Mouse (Mus musculus): ENCODE measurements at regions not wholly inside any gene's neighbourhood (a gene's known extent, or its start where the extent isn't known, plus 50 kb on each side); places are given as distances from the start of the nearest gene placed in this dataset.

DNA sequence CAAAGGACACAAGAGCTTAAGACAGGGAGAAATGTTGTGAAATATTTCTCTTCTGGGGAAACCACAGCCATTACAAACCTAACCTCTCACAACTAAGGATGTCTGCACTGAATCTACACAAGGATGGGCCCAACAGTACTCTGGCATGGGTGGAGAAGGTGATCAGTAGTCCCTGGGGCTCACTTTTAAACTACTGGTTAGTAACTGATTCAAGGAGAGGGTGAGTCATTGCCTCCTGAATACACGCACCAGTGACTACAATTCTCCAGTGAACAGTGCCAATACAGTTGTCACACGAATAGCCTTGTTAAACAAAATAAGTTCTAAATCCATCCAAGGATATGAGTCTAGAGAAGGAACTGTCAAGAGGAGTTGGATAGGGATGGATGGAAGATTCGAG is 232.6 kb upstream of the Gm21830 start:
- Histone ChIP-seq H3K27ac (ENCODE audit: low read depth) (no peak overlapping the region), H3K9ac (no peak overlapping the region), H3K9me3 (ENCODE audit: low read depth, low read length) (no peaks in the 10 kb centered on the region), H3K4me1 (ENCODE audit: insufficient read depth) (no peaks in the 10 kb centered on the region), H3K4me3 (ENCODE audit: low read depth, low read length) (no peak overlapping the region), H3K4me2 (no peak overlapping the region), H3K27me3 (ENCODE audit: insufficient read depth, low read length) (no peaks in the 10 kb centered on the region), H3K36me3 (ENCODE audit: insufficient read depth) (no peaks in the 10 kb centered on the region)
- DNase-seq (no peak), ATAC-seq (ENCODE audit: insufficient read depth) (no peak)
- no peak for TF ChIP-seq CTCF (IDR thresholded peaks at IDR 0.05; ENCODE audit: low read depth)
- 72% methylated on average over 3 of the region's 3 CpGs for WGBS

- Histone ChIP-seq H3K9ac (no peak overlapping the region), H3K27me3 (ENCODE audit: insufficient read depth, low read length) (no peaks in the 10 kb centered on the region), H3K4me2 (no peak overlapping the region), H3K9me3 (ENCODE audit: low read depth, low read length) (no peaks in the 10 kb centered on the region), H3K4me1 (ENCODE audit: insufficient read depth) (no peaks in the 10 kb centered on the region), H3K27ac (ENCODE audit: low read depth) (no peak overlapping the region), H3K4me3 (ENCODE audit: low read depth, low read length) (no peak overlapping the region), H3K36me3 (ENCODE audit: insufficient read depth) (no peaks in the 10 kb centered on the region)
- no peak for ATAC-seq (ENCODE audit: insufficient read depth)
- no peak for TF ChIP-seq CTCF (IDR thresholded peaks at IDR 0.05; ENCODE audit: low read depth)
- no peak for DNase-seq
- 73% methylated on average over 2 of the region's 2 CpGs for WGBS
Measured at GRCm38 (mm10) chr2:67221061-67221802, 192.3 kb upstream of the Gm21830 start.

DNA sequence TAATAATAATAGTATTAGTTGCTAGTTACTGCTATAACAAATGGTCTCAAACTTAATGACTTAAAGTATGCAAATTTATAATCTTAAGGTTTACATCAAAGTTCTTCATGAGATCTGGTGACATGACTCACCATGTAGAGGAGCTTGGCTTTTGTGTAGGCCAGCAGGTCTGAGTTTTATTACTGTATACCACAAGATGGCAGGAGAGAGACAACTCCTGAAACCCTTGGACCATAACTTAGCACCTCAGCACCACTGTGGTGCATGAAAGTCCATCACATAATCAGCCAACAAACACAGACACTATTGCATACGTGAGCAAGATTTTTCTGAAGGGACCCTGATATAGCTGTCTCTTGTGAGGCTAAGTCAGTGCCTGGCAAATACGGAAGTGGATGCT is 187.2 kb upstream of the Gm21830 start:
- 79% methylated on average over 2 of the region's 2 CpGs for WGBS
- peak; percentile 42 for TF ChIP-seq CTCF (IDR thresholded peaks at IDR 0.05; ENCODE audit: low read depth)

DNA sequence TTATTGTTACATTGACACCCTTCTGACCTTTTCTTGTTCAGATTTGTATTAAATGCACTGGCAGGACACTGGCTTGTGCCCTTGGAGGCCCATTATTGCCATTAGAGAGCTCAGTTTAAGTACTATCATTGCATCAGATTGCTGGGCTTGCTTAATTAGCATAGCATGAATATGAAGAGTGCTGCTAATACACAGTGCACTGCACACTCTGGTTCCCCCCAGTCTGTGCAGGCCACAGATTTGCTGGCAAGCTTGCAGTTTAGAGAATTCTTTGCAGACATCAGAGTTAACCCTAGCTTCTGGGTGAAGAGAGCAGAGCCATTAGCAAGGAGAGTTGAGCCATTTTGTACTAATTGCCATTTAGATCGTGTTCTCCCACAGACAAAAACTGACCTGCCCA is 156.1 kb upstream of the Gm21830 start:
- H3K27ac ChIP-seq (ENCODE audit: low read depth), result no peak overlapping the region
- no peaks in the 10 kb centered on the region for H3K36me3 ChIP-seq (ENCODE audit: insufficient read depth)
- DNase-seq, result no peak
- H3K4me3 ChIP-seq (ENCODE audit: low read depth, low read length), result no peak overlapping the region
- no peak for TF ChIP-seq CTCF (IDR thresholded peaks at IDR 0.05; ENCODE audit: low read depth)
- H3K4me2 ChIP-seq, result no peak overlapping the region
- no peak for ATAC-seq (ENCODE audit: insufficient read depth)
- H3K9me3 ChIP-seq (ENCODE audit: low read depth, low read length), result no peaks in the 10 kb centered on the region
- H3K9ac ChIP-seq, result no peak overlapping the region
- H3K4me1 ChIP-seq (ENCODE audit: insufficient read depth), result no peaks in the 10 kb centered on the region
- no peaks in the 10 kb centered on the region for H3K27me3 ChIP-seq (ENCODE audit: insufficient read depth, low read length)
- WGBS, result 51% methylated on average over 1 of the region's 1 CpGs

More for the DNA sequence above, 187.2 kb upstream of the Gm21830 start:
- Histone ChIP-seq H3K4me2 (no peak overlapping the region), H3K4me1 (ENCODE audit: insufficient read depth) (no peaks in the 10 kb centered on the region), H3K9ac (no peak overlapping the region), H3K36me3 (ENCODE audit: insufficient read depth) (no peaks in the 10 kb centered on the region), H3K27ac (ENCODE audit: low read depth) (no peak overlapping the region), H3K4me3 (ENCODE audit: low read depth, low read length) (no peak overlapping the region), H3K9me3 (ENCODE audit: low read depth, low read length) (no peaks in the 10 kb centered on the region), H3K27me3 (ENCODE audit: insufficient read depth, low read length) (no peaks in the 10 kb centered on the region)
- ATAC-seq (ENCODE audit: insufficient read depth) (no peak), DNase-seq (peak; percentile 24)

Data from lung, embryonic 14.5 days (tissue).